Mouse (Mus musculus): ENCODE results near the gene Muc4. TPM values are rescaled to one million over a fixed set of nuclear protein-coding genes. Genes with fewer than 3 reads are reported as not detected.

The Muc4 gene
- polyA plus RNA-seq, 2 experiments: 0.04 TPM; not detected in 1

DNA sequence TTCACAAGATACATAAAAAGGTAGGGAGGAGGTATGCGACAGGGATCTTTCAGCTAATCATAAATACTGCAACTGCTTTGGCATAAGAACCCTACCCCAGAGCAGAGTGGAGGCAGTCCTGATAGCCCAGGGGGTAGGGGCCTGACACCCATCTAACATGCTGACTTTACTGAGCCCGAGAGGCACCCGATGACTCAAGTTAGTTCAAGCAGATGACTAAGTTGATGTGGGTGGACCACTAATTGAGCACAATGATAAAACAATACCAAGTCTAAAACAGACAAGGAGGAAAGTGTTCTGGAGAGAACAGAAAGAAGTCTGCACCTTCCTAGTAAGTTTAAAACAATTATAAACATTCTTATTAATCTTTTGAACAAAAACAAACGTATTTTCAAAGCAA lies 95.8 kb downstream of the Muc4 start:
- H3K4me1 ChIP-seq (ENCODE audit: control insufficient read depth, insufficient read depth, low read length): no peaks in the 10 kb centered on the region
- no peak overlapping the region for H3K27ac ChIP-seq (replicated peaks; ENCODE audit: low read depth, low read length)
- no peak for TF ChIP-seq POLR2A (IDR thresholded peaks at IDR 0.05; ENCODE audit: borderline replicate concordance, extremely low read depth, insufficient read depth, insufficient read length)
- no peak overlapping the region for H3K9ac ChIP-seq (ENCODE audit: low read depth, low read length, severe bottlenecking)
- H3K9me3 ChIP-seq (ENCODE audit: control insufficient read depth, low read length): no peaks in the 10 kb centered on the region
- H3K36me3 ChIP-seq (ENCODE audit: control insufficient read depth, insufficient read depth, low read length): peaks cover 62% of the 10 kb centered on the region
- H3K27me3 ChIP-seq (ENCODE audit: control insufficient read depth, insufficient read depth, low read length): no peaks in the 10 kb centered on the region
- H3K4me3 ChIP-seq (replicated peaks; ENCODE audit: low read length): no peak overlapping the region
- WGBS: 86% methylated on average over 4 of the region's 4 CpGs
- no peak for ATAC-seq (ENCODE audit: low FRiP score, low read depth)
- no peak for DNase-seq (ENCODE audit: low spot score)
- H3K4me2 ChIP-seq (replicated peaks; ENCODE audit: low read depth, low read length, severe bottlenecking): no peak overlapping the region

Other genes starting within 250 kb of the Muc4 start
- 0.08 and 0.10 TPM in 2 replicates for gene Slc51a, start 248.0 kb upstream of the Muc4 start, polyA plus RNA-seq (2012; rRNA removed)
- gene Slc51a, start 248.0 kb upstream of the Muc4 start, polyA plus RNA-seq (2014; fragmentation: Nextera tagmentation; extraction: Ambion mirVana): 0.22 and 0.30 TPM in 2 replicates
- not detected in 2 replicates for gene Zdhhc19, start 239.6 kb upstream of the Muc4 start, polyA plus RNA-seq (2012; rRNA removed)
- gene Zdhhc19, start 239.6 kb upstream of the Muc4 start, polyA plus RNA-seq (2014; fragmentation: Nextera tagmentation; extraction: Ambion mirVana): not detected in 2 replicates
- 28.6 and 33.6 TPM in 2 replicates for gene Tfrc, start 127.0 kb upstream of the Muc4 start, polyA plus RNA-seq (2012; rRNA removed)
- gene Tfrc, start 127.0 kb upstream of the Muc4 start, polyA plus RNA-seq (2014; fragmentation: Nextera tagmentation; extraction: Ambion mirVana): 33.4 and 33.8 TPM in 2 replicates
- gene Tnk2, start 92.0 kb upstream of the Muc4 start, polyA plus RNA-seq (2012; rRNA removed): 98.1 and 141 TPM in 2 replicates
- gene Tnk2, start 92.0 kb upstream of the Muc4 start, polyA plus RNA-seq (2014; fragmentation: Nextera tagmentation; extraction: Ambion mirVana): 16.0 and 17.6 TPM in 2 replicates
- gene Muc20, start 61.5 kb downstream of the Muc4 start, polyA plus RNA-seq (2012; rRNA removed): 0.11 and 0.18 TPM in 2 replicates
- gene Muc20, start 61.5 kb downstream of the Muc4 start, polyA plus RNA-seq (2014; fragmentation: Nextera tagmentation; extraction: Ambion mirVana): 0.12 and 0.14 TPM in 2 replicates
- not detected in 2 replicates for gene Smbd1, start 74.6 kb downstream of the Muc4 start, polyA plus RNA-seq (2012; rRNA removed)
- gene Smbd1, start 74.6 kb downstream of the Muc4 start, polyA plus RNA-seq (2014; fragmentation: Nextera tagmentation; extraction: Ambion mirVana): not detected in 2 replicates
- 43.3 and 47.2 TPM in 2 replicates for gene Fyttd1, start 141.6 kb downstream of the Muc4 start, polyA plus RNA-seq (2012; rRNA removed)
- gene Fyttd1, start 141.6 kb downstream of the Muc4 start, polyA plus RNA-seq (2014; fragmentation: Nextera tagmentation; extraction: Ambion mirVana): 113 and 128 TPM in 2 replicates
- 35.7 and 42.7 TPM in 2 replicates for gene Rubcn, start 141.9 kb downstream of the Muc4 start, polyA plus RNA-seq (2012; rRNA removed)
- 19.6 and 20.3 TPM in 2 replicates for gene Rubcn, start 141.9 kb downstream of the Muc4 start, polyA plus RNA-seq (2014; fragmentation: Nextera tagmentation; extraction: Ambion mirVana)
- gene Lrch3, start 178.2 kb downstream of the Muc4 start, polyA plus RNA-seq (2012; rRNA removed): 56.3 and 68.0 TPM in 2 replicates
- gene Lrch3, start 178.2 kb downstream of the Muc4 start, polyA plus RNA-seq (2014; fragmentation: Nextera tagmentation; extraction: Ambion mirVana): 24.9 and 30.4 TPM in 2 replicates